Mouse (Mus musculus): ENCODE data around the gene Il11. TPM values are rescaled to one million over a fixed set of nuclear protein-coding genes. Genes with fewer than 3 reads are reported as not detected.
"Not testable (repeated sequence)": the region's sequence is repeated elsewhere in the genome, so short reads cannot be mapped to it uniquely, and the experiment has no call there.

The Il11 gene
- total and polyA plus RNA-seq, 2 experiments from 2014 or later: 1.3 to 2.0 TPM

DNA sequence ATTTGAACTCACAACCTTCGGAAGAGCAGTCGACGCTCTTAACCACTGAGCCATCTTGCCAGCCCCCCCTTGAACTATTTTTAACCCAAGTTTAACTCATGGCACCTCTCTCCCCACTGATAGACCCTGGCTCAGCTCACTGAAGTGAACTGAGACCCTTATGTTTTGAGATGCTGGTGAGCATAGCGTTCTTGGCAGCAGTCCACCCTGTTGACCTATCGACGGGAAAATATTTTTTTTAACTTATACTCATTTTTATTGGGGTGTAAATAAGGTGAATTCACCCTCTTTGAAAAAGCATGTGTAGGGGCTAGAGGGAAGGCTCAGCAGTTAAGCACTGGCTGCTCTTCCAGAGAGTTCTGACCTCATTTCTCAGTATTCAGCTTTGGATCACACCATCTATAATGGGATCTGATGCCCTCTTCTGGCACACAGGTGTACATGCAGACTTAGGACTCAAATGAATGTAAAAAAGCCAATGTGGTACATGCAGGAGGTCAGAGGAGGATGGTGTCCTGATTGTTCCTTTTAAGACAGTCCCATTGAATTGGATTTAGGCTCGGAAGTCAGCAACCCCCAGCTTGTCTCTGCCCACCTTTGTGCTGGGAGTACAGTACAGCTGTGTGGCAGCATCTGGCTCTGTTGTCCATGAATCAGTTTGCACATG is 13.2 kb upstream of the Il11 start:
- H3K27ac ChIP-seq: no peak overlapping the region
- 62% methylated on average over 7 of the region's 7 CpGs for WGBS
- no peaks in the 10 kb centered on the region for H3K27me3 ChIP-seq (ENCODE audit: insufficient read depth, low read length)
- DNase-seq (ENCODE audit: low spot score) (peak; percentile 63), ATAC-seq (peak; percentile 31; the same call in 1 of the 2 replicates)
- H3K9me3 ChIP-seq (ENCODE audit: low read length): no peaks in the 10 kb centered on the region
- H3K4me1 ChIP-seq (ENCODE audit: insufficient read depth, low read length): peaks cover 3% of the 10 kb centered on the region; the same call in 1 of the 2 replicates
- no peak overlapping the region for H3K4me3 ChIP-seq (ENCODE audit: low read length)
- peak; percentile 84 for TF ChIP-seq CTCF (IDR thresholded peaks at IDR 0.05; ENCODE audit: low read depth)
- no peak overlapping the region for H3K4me2 ChIP-seq (ENCODE audit: low read depth, low read length)
- no peak overlapping the region for H3K9ac ChIP-seq (replicated peaks; ENCODE audit: low read length)
- H3K36me3 ChIP-seq (ENCODE audit: insufficient read depth, low read length): peaks cover 25% of the 10 kb centered on the region

DNA sequence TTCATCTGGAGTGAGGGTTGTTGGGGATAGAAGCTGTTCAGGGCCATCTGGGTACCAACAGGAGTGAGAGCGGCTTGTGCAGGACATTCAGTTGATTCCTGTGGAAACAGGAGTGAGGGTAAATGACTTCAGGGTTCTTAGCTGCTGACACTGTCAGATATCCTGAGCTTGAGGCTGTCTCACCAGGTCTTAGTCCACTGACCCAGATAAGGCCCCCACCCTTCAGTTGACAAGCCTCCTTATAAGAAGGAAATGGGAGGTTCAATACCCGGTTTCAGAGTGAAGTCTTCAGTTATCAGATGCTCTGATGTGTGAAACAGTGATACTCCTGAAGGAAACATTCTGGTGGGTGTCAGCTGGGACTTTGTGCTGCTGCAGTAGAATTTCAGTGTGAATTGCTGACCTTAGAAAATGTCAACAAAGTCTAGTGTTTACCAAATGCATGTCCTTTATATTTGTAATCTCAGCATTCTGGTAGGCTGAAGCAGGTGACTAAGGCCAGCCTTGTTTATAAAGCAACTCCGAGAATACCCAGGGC is 12.0 kb upstream of the Il11 start:
- TF ChIP-seq CTCF (IDR thresholded peaks at IDR 0.05; ENCODE audit: low read depth): no peak
- H3K36me3 ChIP-seq (ENCODE audit: insufficient read depth, low read length): peaks cover 25% of the 10 kb centered on the region
- no peak for ATAC-seq
- H3K9ac ChIP-seq (replicated peaks; ENCODE audit: low read length): no peak overlapping the region
- 89% methylated on average over 3 of the region's 3 CpGs for WGBS
- no peaks in the 10 kb centered on the region for H3K27me3 ChIP-seq (ENCODE audit: insufficient read depth, low read length)
- no peaks in the 10 kb centered on the region for H3K9me3 ChIP-seq (ENCODE audit: low read length)
- peaks cover 3% of the 10 kb centered on the region; the same call in 1 of the 2 replicates for H3K4me1 ChIP-seq (ENCODE audit: insufficient read depth, low read length)
- no peak overlapping the region for H3K27ac ChIP-seq
- no peak overlapping the region for H3K4me2 ChIP-seq (ENCODE audit: low read depth, low read length)
- DNase-seq (ENCODE audit: low spot score): no peak
- no peak overlapping the region for H3K4me3 ChIP-seq (ENCODE audit: low read length)

DNA sequence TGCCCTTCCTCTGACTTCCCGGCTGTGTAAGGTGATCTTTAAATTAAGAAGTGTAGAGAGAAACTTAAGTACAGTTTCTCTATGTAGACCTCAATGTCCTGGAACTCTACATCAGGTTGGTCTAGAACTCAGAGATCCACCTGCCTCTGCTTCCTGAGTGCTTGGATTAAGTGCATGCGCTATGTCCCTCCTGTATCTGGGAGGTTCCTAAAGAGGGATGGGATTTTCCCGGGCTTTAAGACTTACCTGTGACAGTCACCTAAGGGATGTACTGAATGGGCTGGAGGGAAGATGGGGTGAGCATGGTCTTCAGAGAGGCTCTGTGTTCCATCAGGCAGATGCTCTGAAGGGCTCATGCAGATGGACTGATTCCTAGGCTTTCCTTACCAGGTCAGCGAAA is 11.0 kb upstream of the Il11 start:
- Histone ChIP-seq H3K36me3 (ENCODE audit: insufficient read depth, low read length) (peaks cover 25% of the 10 kb centered on the region), H3K4me2 (ENCODE audit: low read depth, low read length) (peak overlapping the region; percentile 77), H3K9me3 (ENCODE audit: low read length) (no peaks in the 10 kb centered on the region), H3K4me1 (ENCODE audit: insufficient read depth, low read length) (peaks cover 3% of the 10 kb centered on the region; the same call in 1 of the 2 replicates), H3K9ac (replicated peaks; ENCODE audit: low read length) (peak overlapping the region; percentile 92), H3K27me3 (ENCODE audit: insufficient read depth, low read length) (no peaks in the 10 kb centered on the region), H3K27ac (peak overlapping the region; percentile 92), H3K4me3 (ENCODE audit: low read length) (peak overlapping the region; percentile 84)
- no peak for TF ChIP-seq CTCF (IDR thresholded peaks at IDR 0.05; ENCODE audit: low read depth)
- ATAC-seq (no peak), DNase-seq (ENCODE audit: low spot score) (no peak)
- WGBS: 47% methylated on average over 4 of the region's 4 CpGs

DNA sequence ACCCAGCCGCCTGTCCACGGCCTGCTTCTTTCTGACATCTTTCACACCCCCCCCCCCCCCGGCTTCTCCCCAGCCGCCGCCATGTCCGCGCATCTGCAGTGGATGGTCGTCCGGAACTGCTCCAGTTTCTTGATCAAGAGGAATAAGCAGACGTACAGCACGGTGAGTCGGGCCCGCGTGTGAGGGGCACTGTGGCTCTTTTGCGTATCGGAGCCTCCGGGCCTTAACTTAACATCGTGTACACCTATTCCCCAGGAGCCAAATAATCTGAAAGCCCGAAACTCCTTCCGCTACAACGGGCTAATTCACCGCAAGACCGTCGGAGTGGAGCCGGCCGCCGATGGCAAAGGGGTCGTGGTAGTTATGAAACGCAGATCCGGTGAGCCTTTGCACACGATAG is 10.6 kb upstream of the Il11 start:
- not testable (repeated sequence) for H3K9me3 ChIP-seq (ENCODE audit: low read length); H3K27me3 ChIP-seq (ENCODE audit: insufficient read depth, low read length); DNase-seq (ENCODE audit: low spot score); H3K4me1 ChIP-seq (ENCODE audit: insufficient read depth, low read length)
- peak overlapping the region; percentile 84 for H3K4me3 ChIP-seq (ENCODE audit: low read length)
- peak overlapping the region; percentile 92 for H3K9ac ChIP-seq (replicated peaks; ENCODE audit: low read length)
- peak overlapping the region; percentile 92 for H3K27ac ChIP-seq
- peak; percentile 15 for ATAC-seq
- H3K4me2 ChIP-seq (ENCODE audit: low read depth, low read length): peak overlapping the region; percentile 77
- 1% methylated on average over 31 of the region's 31 CpGs for WGBS
- H3K36me3 ChIP-seq (ENCODE audit: insufficient read depth, low read length): peaks cover 25% of the 10 kb centered on the region

DNA sequence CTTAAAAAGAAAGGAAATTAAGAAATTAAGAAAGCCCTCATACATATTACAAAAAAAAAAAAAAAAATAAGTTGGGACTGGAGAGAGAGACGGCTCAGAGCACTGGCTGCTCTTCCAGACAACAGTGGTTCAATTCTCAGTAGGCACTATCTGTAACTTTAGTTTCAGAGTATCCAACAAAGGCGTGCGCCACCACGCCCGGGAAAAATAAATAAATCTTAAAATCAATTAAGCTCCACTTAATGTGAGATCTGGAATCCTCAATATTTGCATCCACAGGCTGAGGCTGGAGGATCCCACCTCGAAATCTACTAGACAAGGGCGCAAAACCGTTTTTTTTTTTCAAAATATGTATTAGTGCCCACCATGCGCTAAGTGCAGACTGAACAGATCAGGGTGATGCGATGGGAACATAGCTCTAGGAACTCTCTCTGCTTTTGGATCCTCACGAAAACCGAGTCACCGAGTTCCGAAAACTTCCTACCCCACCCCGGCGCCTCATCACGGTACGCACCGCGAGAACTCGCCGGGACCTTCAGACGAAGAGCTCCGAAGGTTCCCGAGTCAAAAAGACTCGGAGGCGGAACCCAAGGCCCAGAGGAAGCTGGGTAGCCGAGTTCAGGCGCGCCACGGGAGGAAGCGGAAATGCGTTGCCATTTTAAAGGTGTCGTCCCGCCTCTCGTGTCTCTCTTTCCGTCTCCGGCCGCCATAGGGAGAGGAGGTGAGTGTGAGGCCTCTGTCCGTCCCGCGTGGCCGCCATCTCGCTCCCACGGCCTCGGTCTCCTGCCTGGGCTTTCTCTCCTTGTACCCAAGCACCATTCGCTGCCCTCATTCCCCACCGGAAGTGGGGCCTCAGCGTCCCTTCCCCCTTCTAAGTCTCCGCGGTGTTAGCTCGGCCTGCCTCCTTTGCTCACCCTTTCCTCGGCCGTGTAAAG is 9.9 kb upstream of the Il11 start, which contains the start of gene Rpl28:
TSS of gene Rpl28 (plus strand) at position 597 of the 935 bp plus-strand sequence.
- 2% methylated on average over 54 of the region's 54 CpGs for WGBS
- peaks cover 3% of the 10 kb centered on the region; the same call in 1 of the 2 replicates for H3K4me1 ChIP-seq (ENCODE audit: insufficient read depth, low read length)
- DNase-seq (ENCODE audit: low spot score) (peak; percentile 99), ATAC-seq (peak; percentile 93)
- no peaks in the 10 kb centered on the region for H3K27me3 ChIP-seq (ENCODE audit: insufficient read depth, low read length)
- H3K9me3 ChIP-seq (ENCODE audit: low read length): no peaks in the 10 kb centered on the region
- TF ChIP-seq CTCF (IDR thresholded peaks at IDR 0.05; ENCODE audit: low read depth): no peak
- peak within 1 kb of the TSS; percentile 84 for H3K4me3 ChIP-seq (ENCODE audit: low read length)
- peak within 1 kb of the TSS; percentile 92 for H3K27ac ChIP-seq
- H3K4me2 ChIP-seq (ENCODE audit: low read depth, low read length): peak within 1 kb of the TSS; percentile 77
- H3K9ac ChIP-seq (replicated peaks; ENCODE audit: low read length): peak within 1 kb of the TSS; percentile 92
- peaks cover 25% of the 10 kb centered on the region for H3K36me3 ChIP-seq (ENCODE audit: insufficient read depth, low read length)

DNA sequence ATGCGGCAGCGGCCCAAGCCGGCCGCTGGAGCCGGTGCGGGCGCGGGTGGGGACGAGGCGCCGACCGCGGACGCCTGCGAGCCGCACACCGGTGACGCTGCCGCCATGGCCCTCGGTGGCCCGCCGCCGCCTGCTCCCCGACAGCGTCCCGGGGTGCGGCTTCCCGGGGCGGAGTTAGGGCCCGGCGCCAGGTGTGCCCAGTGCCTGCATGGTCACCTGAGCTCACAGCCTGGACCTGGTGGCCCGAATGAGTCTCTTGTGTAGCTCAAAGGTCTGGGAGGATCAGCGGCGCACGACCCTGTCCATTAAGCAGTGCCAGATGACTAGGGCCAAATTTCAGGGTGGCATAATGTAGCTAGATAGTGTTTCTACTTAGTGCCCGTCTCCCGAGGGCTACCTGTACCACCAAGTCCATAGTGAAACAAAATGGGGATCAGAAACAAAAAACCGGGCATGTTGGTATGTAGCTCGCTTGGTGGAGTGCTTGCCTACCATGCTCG is 6.8 kb upstream of the Il11 start, which contains the start of gene Tmem238:
TSS of gene Tmem238 (minus strand) at position 221 of the 500 bp plus-strand sequence.
- ATAC-seq: no peak

More for the DNA sequence above, 6.8 kb upstream of the Il11 start, which contains the start of gene Tmem238:
- Histone ChIP-seq H3K4me3 (ENCODE audit: low read length) (peak within 1 kb of the TSS; percentile 49), H3K27ac (peak within 1 kb of the TSS; percentile 80), H3K9me3 (ENCODE audit: low read length) (no peaks in the 10 kb centered on the region), H3K9ac (replicated peaks; ENCODE audit: low read length) (peak within 1 kb of the TSS; percentile 63), H3K36me3 (ENCODE audit: insufficient read depth, low read length) (peaks cover 5% of the 10 kb centered on the region; the same call in 1 of the 2 replicates), H3K4me1 (ENCODE audit: insufficient read depth, low read length) (peaks cover 3% of the 10 kb centered on the region; the same call in 1 of the 2 replicates), H3K27me3 (ENCODE audit: insufficient read depth, low read length) (no peaks in the 10 kb centered on the region), H3K4me2 (ENCODE audit: low read depth, low read length) (peak within 1 kb of the TSS; percentile 89)
- no peak for TF ChIP-seq CTCF (IDR thresholded peaks at IDR 0.05; ENCODE audit: low read depth)
- WGBS: 9% methylated on average over 35 of the region's 40 CpGs
- no peak for DNase-seq (ENCODE audit: low spot score)
